Mouse (Mus musculus) left cerebral cortex, postnatal 25 days (tissue): ENCODE data around the gene Tagln2. TPM values are rescaled to one million over a fixed set of nuclear protein-coding genes. Genes with fewer than 3 reads are reported as not detected.

Source experiments
- DNase-seq, 2 experiments: peaks; one replicate each; pipeline ENCODE4 v3.0.0; 2022; ENCODE audit warnings: low spot score in 2 of 2, mixed read lengths in 1 of 2
- intact Hi-C: fragments of 180-260 bp; cut with DNase I; formaldehyde crosslinking; loops from one replicate; pipeline ENCODE4 v1.15.1; 2025
- total RNA-seq, 2 experiments: library from RNA; stranded (reverse); gene quantifications; 2 replicates each; pipeline ENCODE4 v1.2.3; 2021

The Tagln2 gene
- total RNA-seq, 2 experiments from 2014 or later, result 10.0 to 10.8 TPM

- DNase-seq, result no peak
- intact Hi-C loops, result no loop called here
These were observed 21.8 kb upstream of the Tagln2 start for GRCm38 (mm10) chr1:172478020-172478419.

GRCm38 (mm10) chr1:172480376-172480775, 19.5 kb upstream of the Tagln2 start:
- intact Hi-C loops, result no loop called here

GRCm38 (mm10) chr1:172481111-172481510, 18.7 kb upstream of the Tagln2 start:
- intact Hi-C loops, result no loop called here
- DNase-seq, result no peak

More at GRCm38 (mm10) chr1:172480376-172480775, 19.5 kb upstream of the Tagln2 start:
- DNase-seq, result no peak

GRCm38 (mm10) chr1:172481540-172482280, 18.1 kb upstream of the Tagln2 start, which contains the start of gene Igsf9:
Igsf9 (plus strand) TSS chr1:172481788.
- peak; percentile 90 to 96 for DNase-seq
- intact Hi-C loops, result no loop called here

GRCm38 (mm10) chr1:172482518-172483360, 17.1 kb upstream of the Tagln2 start:
- DNase-seq, result no peak
- intact Hi-C loops, result no loop called here

- intact Hi-C loops, result no loop called here
- no peak for DNase-seq
These were observed 16.5 kb upstream of the Tagln2 start for GRCm38 (mm10) chr1:172483361-172483660.

- intact Hi-C loops, result no loop called here
These were observed 15.6 kb upstream of the Tagln2 start for GRCm38 (mm10) chr1:172484236-172484635.

GRCm38 (mm10) chr1:172484671-172485070, 15.2 kb upstream of the Tagln2 start:
- intact Hi-C loops, result no loop called here
- no peak for DNase-seq

More at GRCm38 (mm10) chr1:172484236-172484635, 15.6 kb upstream of the Tagln2 start:
- DNase-seq, result no peak

- DNase-seq, result no peak
These were observed 14.0 kb upstream of the Tagln2 start for GRCm38 (mm10) chr1:172485821-172486220.

GRCm38 (mm10) chr1:172486236-172486635, 13.6 kb upstream of the Tagln2 start:
- no peak for DNase-seq
- intact Hi-C loops, result no loop called here

More at GRCm38 (mm10) chr1:172485821-172486220, 14.0 kb upstream of the Tagln2 start:
- intact Hi-C loops, result no loop called here

GRCm38 (mm10) chr1:172486651-172487050, 13.2 kb upstream of the Tagln2 start:
- DNase-seq, result no peak
- intact Hi-C loops, result no loop called here

- intact Hi-C loops, result no loop called here
- peak in 1 of 2 experiments; percentile 60 for DNase-seq
These were observed 12.0 kb upstream of the Tagln2 start for GRCm38 (mm10) chr1:172487859-172488258.

- DNase-seq, result no peak
- intact Hi-C loops, result no loop called here
These were observed 11.0 kb upstream of the Tagln2 start for GRCm38 (mm10) chr1:172488831-172489230.

GRCm38 (mm10) chr1:172489585-172490250, 10.1 kb upstream of the Tagln2 start:
- intact Hi-C loops, result loop anchor here (1.0 kb wide), 1 partner anchor 77 kb away; no protein-coding TSS in a partner anchor
- DNase-seq, result no peak

- intact Hi-C loops, result loop anchor here (1.0 kb wide), 1 partner anchor 78 kb away; no protein-coding TSS in a partner anchor
- DNase-seq, result peak; percentile 86 to 89
These were observed 9.6 kb upstream of the Tagln2 start for GRCm38 (mm10) chr1:172490261-172490661.

- DNase-seq, result no peak
- intact Hi-C loops, result no loop called here
These were observed 7.8 kb upstream of the Tagln2 start for GRCm38 (mm10) chr1:172492047-172492446.

GRCm38 (mm10) chr1:172493516-172493915, 6.3 kb upstream of the Tagln2 start:
- intact Hi-C loops, result no loop called here
- DNase-seq, result no peak

GRCm38 (mm10) chr1:172496030-172496429, 3.8 kb upstream of the Tagln2 start:
- intact Hi-C loops, result no loop called here
- DNase-seq, result no peak

- no peak for DNase-seq
- intact Hi-C loops, result no loop called here
These were observed 2.4 kb upstream of the Tagln2 start for GRCm38 (mm10) chr1:172497428-172497827.
